Mouse (Mus musculus) spleen, adult 2 months (tissue): ENCODE data around the gene Eif2b3.

ENCODE experiments used
- CTCF ChIP-seq: fragments of 200-500 bp; IDR thresholded peaks from 2 replicates; pipeline ENCODE4 v1.5.1; 2011; ENCODE audit warnings: mild to moderate bottlenecking, inconsistent platforms; ENCODE audit not compliant: insufficient read depth, insufficient read length, insufficient replicate concordance; ENCODE audit errors: extremely low read depth
- POLR2A ChIP-seq: fragments of 200-500 bp; IDR thresholded peaks from 2 replicates; pipeline ENCODE4 v1.6.1; 2011; ENCODE audit warnings: low read depth, low read length, inconsistent platforms

DNA sequence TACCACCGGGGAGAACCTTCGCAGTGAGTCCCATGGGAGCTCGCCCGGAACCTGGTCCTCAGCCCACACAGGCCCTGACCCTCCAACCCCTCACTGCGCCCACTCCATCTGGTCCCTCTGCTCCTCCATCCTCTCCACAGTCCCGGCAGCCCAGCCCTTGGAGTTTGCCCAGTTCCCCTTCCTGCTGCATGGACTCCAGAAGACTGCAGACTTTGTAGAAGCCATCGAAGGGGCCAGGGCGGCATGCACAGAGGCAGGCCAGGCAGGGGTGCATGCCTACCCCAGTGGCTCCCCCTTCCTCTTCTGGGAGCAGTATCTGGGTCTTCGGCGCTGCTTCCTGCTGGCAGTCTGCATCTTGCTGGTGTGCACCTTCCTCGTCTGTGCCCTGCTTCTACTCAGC is 91.8 kb downstream of the Eif2b3 start:
- no peak for TF ChIP-seq CTCF
- no peak for TF ChIP-seq POLR2A
